Mouse (Mus musculus) liver, embryonic 12.5 days (tissue): ENCODE results near the gene Lasp1. TPM values are rescaled to one million over a fixed set of nuclear protein-coding genes. Genes with fewer than 3 reads are reported as not detected.

Experiments
- polyA plus RNA-seq: library from polyadenylated mRNA; unstranded; fragments of >200 nt; fragmentation: Nextera tagmentation; extraction: Ambion mirVana; gene quantifications from 2 replicates; pipeline ENCODE4 v1.2.1, GENCODE M21; 2016

Lasp1 gene
- polyA plus RNA-seq, 1 experiment from 2014 or later, result 37.6 TPM

Other genes with a start within 250 kb of the Lasp1 start
- 0.01 and 0.10 TPM in 2 replicates for gene Srcin1, start 222.8 kb upstream of the Lasp1 start, polyA plus RNA-seq
- gene Epop, start 169.3 kb upstream of the Lasp1 start, polyA plus RNA-seq, result 3.6 and 4.1 TPM in 2 replicates
- 0.32 and 0.33 TPM in 2 replicates for gene Mllt6, start 135.6 kb upstream of the Lasp1 start, polyA plus RNA-seq
- 12.6 and 14.7 TPM in 2 replicates for gene Cisd3, start 113.2 kb upstream of the Lasp1 start, polyA plus RNA-seq
- 5.0 and 5.1 TPM in 2 replicates for gene Pcgf2, start 98.5 kb upstream of the Lasp1 start, polyA plus RNA-seq
- 364 and 370 TPM in 2 replicates for gene Psmb3, start 95.6 kb upstream of the Lasp1 start, polyA plus RNA-seq
- 0.92 and 1.1 TPM in 2 replicates for gene Pip4k2b, start 54.3 kb upstream of the Lasp1 start, polyA plus RNA-seq
- 10.7 and 10.9 TPM in 2 replicates for gene Cwc25, start 32.4 kb upstream of the Lasp1 start, polyA plus RNA-seq
- gene 1700001P01Rik, start 23.1 kb upstream of the Lasp1 start, polyA plus RNA-seq, result not detected in 2 replicates
- gene Rpl23, start 16.6 kb upstream of the Lasp1 start, polyA plus RNA-seq, result 462 and 473 TPM in 2 replicates
- gene B230217C12Rik, start 41.8 kb downstream of the Lasp1 start, polyA plus RNA-seq, result 1.1 and 1.3 TPM in 2 replicates
- gene Fbxo47, start 85.2 kb downstream of the Lasp1 start, polyA plus RNA-seq, result 0.36 and 0.51 TPM in 2 replicates
- gene Plxdc1, start 187.4 kb downstream of the Lasp1 start, polyA plus RNA-seq, result 0.33 and 0.38 TPM in 2 replicates
- gene Arl5c, start 197.2 kb downstream of the Lasp1 start, polyA plus RNA-seq, result 15.6 and 17.1 TPM in 2 replicates
- gene Cacnb1, start 224.0 kb downstream of the Lasp1 start, polyA plus RNA-seq, result 0.95 and 1.0 TPM in 2 replicates
- gene Rpl19, start 227.7 kb downstream of the Lasp1 start, polyA plus RNA-seq, result 869 and 913 TPM in 2 replicates